In genomic region chr2:120729775-120730585, GRCm38 (mm10) we compare ENCODE assay signal across 8 mouse cellular contexts.
A peak's percentile ranks its signal among the peaks of the same experiment; 100 is the strongest.
DNase-seq lines count a peak whose midpoint lies in the region; ATAC-seq and TF ChIP-seq lines count a peak whose summit lies in the region.

No protein-coding gene starts in this region.

- H3K27me3 ChIP-seq in forebrain, embryonic 10.5 days (ENCODE audit: poor library complexity, severe bottlenecking), result no peaks in the 10 kb centered on the region
- no peaks in the 10 kb centered on the region for H3K27me3 ChIP-seq in intestine, postnatal 0 days (replicated peaks; ENCODE audit: control insufficient read depth, insufficient read depth, low read length)
- no peaks in the 10 kb centered on the region for H3K27me3 ChIP-seq in midbrain, embryonic 16.5 days (ENCODE audit: control insufficient read depth, insufficient read depth, low read depth, low read length)

- peak overlapping the region; percentile 93 for H3K27ac ChIP-seq in forebrain, embryonic 10.5 days
- no peak overlapping the region for H3K27ac ChIP-seq in intestine, postnatal 0 days (ENCODE audit: low read depth, low read length)
- H3K27ac ChIP-seq in midbrain, embryonic 16.5 days (ENCODE audit: low read length), result peak overlapping the region; percentile 86; the same call in 1 of the 2 replicates

- H3K9me3 ChIP-seq in forebrain, embryonic 10.5 days, result no peaks in the 10 kb centered on the region
- H3K9me3 ChIP-seq in intestine, postnatal 0 days (ENCODE audit: control insufficient read depth), result no peaks in the 10 kb centered on the region
- H3K9me3 ChIP-seq in midbrain, embryonic 16.5 days (replicated peaks; ENCODE audit: control insufficient read depth, low read length, poor library complexity, severe bottlenecking), result no peaks in the 10 kb centered on the region

- peak overlapping the region; percentile 68 for H3K9ac ChIP-seq in intestine, postnatal 0 days (ENCODE audit: low read depth, low read length)
- peak overlapping the region; percentile 97 for H3K9ac ChIP-seq in midbrain, embryonic 16.5 days (ENCODE audit: low read depth, low read length)

- peaks cover 38% of the 10 kb centered on the region for H3K4me1 ChIP-seq in forebrain, embryonic 10.5 days
- H3K4me1 ChIP-seq in intestine, postnatal 0 days (replicated peaks; ENCODE audit: control insufficient read depth, insufficient read depth, low read length), result 0 out of 2 replicates have a peak, but pooled peaks cover 4% of the 10 kb centered on the region
- H3K4me1 ChIP-seq in midbrain, embryonic 16.5 days (ENCODE audit: control insufficient read depth, insufficient read depth, low read length), result peaks cover 28% of the 10 kb centered on the region

- peaks cover 41% of the 10 kb centered on the region for H3K36me3 ChIP-seq in forebrain, embryonic 10.5 days (replicated peaks)
- H3K36me3 ChIP-seq in intestine, postnatal 0 days (ENCODE audit: control insufficient read depth, insufficient read depth), result peaks cover 30% of the 10 kb centered on the region
- peaks cover 14% of the 10 kb centered on the region for H3K36me3 ChIP-seq in midbrain, embryonic 16.5 days (ENCODE audit: control insufficient read depth, insufficient read depth, low read length)

- intact Hi-C loops in left cerebral cortex, postnatal 25 days (cut with DNase I), result loop anchor here (2.0 to 5.0 kb wide), 2 partner anchors 121 to 168 kb away; partner anchors contain the start of genes Cdan1, Ttbk2 and Zfp106

- peak; percentile 14 to 16 for DNase-seq in left cerebral cortex, postnatal 25 days (ENCODE audit: low spot score in 2 of 2)
- DNase-seq in left cerebral cortex, adult 9 months (ENCODE audit: low spot score in 2 of 2), result no peak
- peak; percentile 22 for DNase-seq in brain, adult 2 months (ENCODE audit: low read depth, low spot score)
- peak; percentile 23 for DNase-seq in forebrain, embryonic 10.5 days (ENCODE audit: extremely low spot score, low spot score)
- peak; percentile 25 for DNase-seq in thymus, postnatal 25 days
- no peak for DNase-seq in gastrocnemius, postnatal 10 days

- H3K4me3 ChIP-seq in forebrain, embryonic 10.5 days, result peak overlapping the region; percentile 100
- H3K4me3 ChIP-seq in intestine, postnatal 0 days (ENCODE audit: low read depth, low read length), result peak overlapping the region; percentile 90
- peak overlapping the region; percentile 94 for H3K4me3 ChIP-seq in midbrain, embryonic 16.5 days (ENCODE audit: low read depth, low read length)

- no peak for ATAC-seq in intestine, postnatal 0 days
- no peak for ATAC-seq in midbrain, embryonic 16.5 days

- WGBS in forebrain, embryonic 10.5 days, result 13% methylated on average over 23 of the region's 23 CpGs
- 10% methylated on average over 23 of the region's 23 CpGs for WGBS in intestine, postnatal 0 days
- WGBS in midbrain, embryonic 16.5 days, result 12% methylated on average over 23 of the region's 23 CpGs

- H3K4me2 ChIP-seq in intestine, postnatal 0 days (replicated peaks; ENCODE audit: low read depth), result peak overlapping the region; percentile 100
- H3K4me2 ChIP-seq in midbrain, embryonic 16.5 days (ENCODE audit: low read length), result peak overlapping the region; percentile 99

- no peak for TF ChIP-seq CTCF in intestine, postnatal 0 days (IDR thresholded peaks at IDR 0.05; ENCODE audit: low read depth)

Comparison
In these comparisons a context has a peak if more than half of its experiments do, and no peak if none do; other contexts are left out.
1. DNase-seq: peak in left cerebral cortex, postnatal 25 days (2 of 2), brain, adult 2 months (single experiment), forebrain, embryonic 10.5 days (single experiment) and thymus, postnatal 25 days (single experiment); none in left cerebral cortex, adult 9 months (0 of 2) and gastrocnemius, postnatal 10 days (single experiment).
2. Peak in every context shown above with its lines, with median percentiles within 50 percentile points of each other: H3K4me3 ChIP-seq.